Mouse (Mus musculus) forebrain, embryonic 15.5 days (tissue): ENCODE measurements around the gene Zbtb4. TPM values are rescaled to one million over a fixed set of nuclear protein-coding genes. Genes with fewer than 3 reads are reported as not detected.

Experiments used
- ATAC-seq: fragments of 200-750 bp; cut with Nextera tagmentation; replicated peaks from 2 replicates; pipeline ENCODE4 v1.8.0; 2017; ENCODE audit warnings: mild to moderate bottlenecking, moderate TSS enrichment, moderate library complexity
- H3K27ac ChIP-seq: fragments of 300-500 bp; sonication (generic); replicated peaks from 2 replicates; pipeline ENCODE4 v1.5.1; 2015; ENCODE audit warnings: mild to moderate bottlenecking, inconsistent platforms
- H3K27me3 ChIP-seq: fragments of 300-500 bp; sonication (generic); 2 replicates; pipeline ENCODE4 v1.6.1; 2015; ENCODE audit warnings: inconsistent platforms
- H3K36me3 ChIP-seq: fragments of 300-500 bp; sonication (generic); 2 replicates; pipeline ENCODE4 v1.6.1; 2015; ENCODE audit warnings: mild to moderate bottlenecking, inconsistent platforms
- H3K4me1 ChIP-seq: fragments of 300-500 bp; sonication (generic); 2 replicates; pipeline ENCODE4 v1.6.1; 2015; ENCODE audit warnings: inconsistent platforms
- H3K4me2 ChIP-seq: fragments of 300-500 bp; sonication (generic); replicated peaks from 2 replicates; pipeline ENCODE4 v1.6.1; 2015; ENCODE audit warnings: mild to moderate bottlenecking, inconsistent platforms
- H3K4me3 ChIP-seq: fragments of 300-500 bp; sonication (generic); 2 replicates; pipeline ENCODE4 v1.5.1; 2015; ENCODE audit warnings: mild to moderate bottlenecking, inconsistent platforms
- H3K9ac ChIP-seq: fragments of 300-500 bp; sonication (generic); replicated peaks from 2 replicates; pipeline ENCODE4 v1.6.1; 2015; ENCODE audit warnings: mild to moderate bottlenecking, inconsistent platforms
- H3K9me3 ChIP-seq: fragments of 300-500 bp; sonication (generic); 2 replicates; pipeline ENCODE4 v1.6.1; 2016; ENCODE audit warnings: inconsistent platforms
- WGBS: fragments of 180-500 bp; shearing (Covaris S2); methylation state at CpG from one replicate; pipeline ENCODE4 v1.1.7; 2015; ENCODE audit warnings: mixed read lengths; 5-methylcytosine and 5-hydroxymethylcytosine counted together
- polyA plus RNA-seq: library from polyadenylated mRNA; unstranded; fragments of >200 nt; fragmentation: Nextera tagmentation; extraction: Ambion mirVana; gene quantifications from 2 replicates; pipeline ENCODE4 v1.2.1, GENCODE M21; 2015

Zbtb4 gene
- polyA plus RNA-seq, 1 experiment from 2014 or later = 3.2 TPM

GRCm38 (mm10) chr11:69803786-69804651 is 38.3 kb downstream of the Zbtb4 start:
- H3K27ac ChIP-seq = peak overlapping the region; percentile 98; the same call in 1 of the 2 replicates
- peaks cover 19% of the 10 kb centered on the region for H3K27me3 ChIP-seq
- H3K9me3 ChIP-seq = no peaks in the 10 kb centered on the region
- peak; percentile 27; the same call in 1 of the 2 replicates for ATAC-seq
- peaks cover 59% of the 10 kb centered on the region for H3K4me1 ChIP-seq
- peak overlapping the region; percentile 68 for H3K4me3 ChIP-seq
- no peaks in the 10 kb centered on the region for H3K36me3 ChIP-seq
- WGBS = 1% methylated on average over 60 of the region's 60 CpGs
- H3K9ac ChIP-seq = peak overlapping the region; percentile 76
- H3K4me2 ChIP-seq = peak overlapping the region; percentile 98

DNA sequence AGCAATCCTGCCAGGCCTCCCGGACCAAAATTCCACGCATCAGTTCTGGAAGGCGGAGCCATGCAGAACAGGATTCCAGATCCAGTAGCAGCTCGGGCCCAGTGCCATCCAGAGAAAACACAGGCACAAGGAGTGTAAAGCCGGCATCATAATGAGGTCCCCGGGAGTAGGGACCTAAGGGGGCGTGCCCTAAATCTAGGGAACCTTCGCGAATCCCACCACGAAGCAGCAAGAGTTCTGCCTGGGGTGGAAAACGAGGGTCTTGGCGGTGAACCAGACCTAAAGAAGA is 38.9 kb downstream of the Zbtb4 start:
- no peaks in the 10 kb centered on the region for H3K36me3 ChIP-seq
- no peak overlapping the region for H3K9ac ChIP-seq
- 6% methylated on average over 12 of the region's 12 CpGs for WGBS
- ATAC-seq = no peak
- H3K4me1 ChIP-seq = peaks cover 53% of the 10 kb centered on the region
- no peaks in the 10 kb centered on the region for H3K9me3 ChIP-seq
- no peak overlapping the region for H3K27ac ChIP-seq
- H3K27me3 ChIP-seq = peaks cover 19% of the 10 kb centered on the region
- peak overlapping the region; percentile 98 for H3K4me2 ChIP-seq
- H3K4me3 ChIP-seq = 0 out of 2 replicates have a peak overlapping the region, but pooled peaks have one; percentile 68

GRCm38 (mm10) chr11:69804972-69805909 is 39.5 kb downstream of the Zbtb4 start, which contains the start of gene Tmem102:
TSS of gene Tmem102 (minus strand) at chr11:69805624.
- Histone ChIP-seq H3K4me1 (peaks cover 46% of the 10 kb centered on the region), H3K27me3 (peaks cover 19% of the 10 kb centered on the region), H3K9me3 (no peaks in the 10 kb centered on the region), H3K27ac (no peak within 1 kb of the TSS), H3K9ac (no peak within 1 kb of the TSS), H3K36me3 (no peaks in the 10 kb centered on the region), H3K4me2 (peak within 1 kb of the TSS; percentile 98), H3K4me3 (0 out of 2 replicates have a peak within 1 kb of the TSS, but pooled peaks have one; percentile 68)
- no peak for ATAC-seq
- WGBS = 4% methylated on average over 29 of the region's 29 CpGs

DNA sequence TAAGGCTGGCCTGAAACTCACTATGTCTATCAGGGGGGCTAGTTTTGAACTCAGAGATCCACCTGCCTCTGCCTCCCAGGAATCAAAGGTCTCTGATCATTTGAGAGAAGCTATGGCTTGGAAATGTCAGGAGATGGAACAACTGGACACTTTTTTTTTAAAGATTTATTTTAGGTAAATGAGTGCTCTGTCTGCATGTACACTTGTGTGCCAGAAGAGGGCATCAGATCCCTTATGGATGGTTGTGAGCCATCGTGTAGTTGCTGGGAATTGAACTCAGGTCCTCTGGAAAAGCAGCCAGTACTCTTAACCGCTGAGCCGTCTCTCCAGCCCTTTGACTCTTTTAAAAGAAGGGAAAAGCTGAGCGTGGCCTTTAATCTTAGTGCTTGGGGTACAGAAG is 40.7 kb downstream of the Zbtb4 start:
- H3K4me2 ChIP-seq = no peak overlapping the region
- no peak overlapping the region for H3K4me3 ChIP-seq
- peaks cover 42% of the 10 kb centered on the region for H3K4me1 ChIP-seq
- H3K27me3 ChIP-seq = peaks cover 19% of the 10 kb centered on the region
- no peak for ATAC-seq
- no peaks in the 10 kb centered on the region for H3K36me3 ChIP-seq
- 84% methylated on average over 4 of the region's 4 CpGs for WGBS
- no peak overlapping the region for H3K9ac ChIP-seq
- no peak overlapping the region for H3K27ac ChIP-seq
- no peaks in the 10 kb centered on the region for H3K9me3 ChIP-seq

DNA sequence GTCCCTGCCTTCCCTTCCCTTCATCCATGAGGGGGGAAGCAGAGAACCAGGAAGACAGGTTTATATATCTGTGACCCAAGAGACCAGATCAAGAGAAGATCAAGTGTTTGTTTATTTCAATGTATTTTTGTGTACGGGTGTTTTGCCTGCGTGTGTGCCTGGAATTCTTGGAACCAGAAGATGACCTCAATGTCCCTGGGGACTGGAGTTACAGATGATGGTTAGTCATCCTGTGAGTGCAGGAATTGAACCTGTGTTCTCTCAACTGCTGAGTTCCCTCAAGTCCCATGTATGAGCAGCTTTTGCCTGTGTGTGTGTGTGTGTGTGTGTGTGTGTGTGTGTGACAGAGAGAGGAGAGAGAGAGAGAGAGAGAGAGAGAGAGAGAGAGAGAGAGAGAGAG is 41.9 kb downstream of the Zbtb4 start:
- Histone ChIP-seq H3K4me1 (peaks cover 29% of the 10 kb centered on the region), H3K36me3 (no peaks in the 10 kb centered on the region), H3K4me2 (no peak overlapping the region), H3K9ac (no peak overlapping the region), H3K9me3 (no peaks in the 10 kb centered on the region), H3K27me3 (peaks cover 19% of the 10 kb centered on the region), H3K4me3 (no peak overlapping the region), H3K27ac (no peak overlapping the region)
- no peak for ATAC-seq
- 86% methylated on average over 2 of the region's 2 CpGs for WGBS

- H3K4me1 ChIP-seq = 0 out of 2 replicates have a peak, but pooled peaks cover 3% of the 10 kb centered on the region
- peaks cover 11% of the 10 kb centered on the region for H3K27me3 ChIP-seq
- no peaks in the 10 kb centered on the region for H3K36me3 ChIP-seq
- H3K9ac ChIP-seq = no peak overlapping the region
- H3K27ac ChIP-seq = no peak overlapping the region
- H3K9me3 ChIP-seq = no peaks in the 10 kb centered on the region
- no peak overlapping the region for H3K4me2 ChIP-seq
- H3K4me3 ChIP-seq = no peak overlapping the region
- no peak for ATAC-seq
These were observed 44.6 kb downstream of the Zbtb4 start for GRCm38 (mm10) chr11:69810280-69810679.

GRCm38 (mm10) chr11:69815155-69815554 is 49.4 kb downstream of the Zbtb4 start, which contains the start of gene Gm39566:
TSS of gene Gm39566 (minus strand) at chr11:69815298.
- H3K36me3 ChIP-seq = no peaks in the 10 kb centered on the region
- no peak within 1 kb of the TSS for H3K27ac ChIP-seq
- no peaks in the 10 kb centered on the region for H3K4me1 ChIP-seq
- H3K4me3 ChIP-seq = no peak within 1 kb of the TSS
- no peaks in the 10 kb centered on the region for H3K27me3 ChIP-seq
- ATAC-seq = no peak
- no peaks in the 10 kb centered on the region for H3K9me3 ChIP-seq
- no peak within 1 kb of the TSS for H3K9ac ChIP-seq
- WGBS = 65% methylated on average over 10 of the region's 10 CpGs
- no peak within 1 kb of the TSS for H3K4me2 ChIP-seq

GRCm38 (mm10) chr11:69816520-69816919 is 50.8 kb downstream of the Zbtb4 start:
- ATAC-seq = no peak
- Histone ChIP-seq H3K36me3 (no peaks in the 10 kb centered on the region), H3K4me1 (no peaks in the 10 kb centered on the region), H3K9ac (no peak overlapping the region), H3K27me3 (no peaks in the 10 kb centered on the region), H3K4me2 (no peak overlapping the region), H3K27ac (no peak overlapping the region), H3K4me3 (no peak overlapping the region), H3K9me3 (no peaks in the 10 kb centered on the region)
- WGBS = 94% methylated on average over 12 of the region's 12 CpGs

DNA sequence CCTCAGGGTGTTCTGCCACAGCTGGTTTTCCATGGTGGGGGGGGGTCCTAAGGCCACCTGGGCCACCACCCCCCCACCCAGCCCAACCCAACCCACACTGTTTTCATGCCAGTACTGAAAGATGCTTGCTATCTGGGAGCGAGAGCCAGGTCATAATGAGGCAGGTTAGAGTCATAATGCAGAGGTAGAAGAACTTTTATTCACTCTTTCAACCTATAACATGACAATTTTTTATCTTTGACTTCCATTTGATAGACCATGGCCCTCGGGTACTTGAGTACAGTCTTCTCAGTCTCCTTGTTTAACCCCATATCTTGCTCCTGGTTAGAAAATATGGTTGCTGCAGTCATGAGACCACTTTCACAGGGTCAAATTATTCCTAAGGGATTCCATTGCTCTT is 52.7 kb downstream of the Zbtb4 start, which contains the start of gene Spem2:
TSS of gene Spem2 (minus strand) at position 101 of the 400 bp plus-strand sequence.
- H3K27ac ChIP-seq = no peak within 1 kb of the TSS
- ATAC-seq = no peak
- no peak within 1 kb of the TSS for H3K4me3 ChIP-seq
- no peak within 1 kb of the TSS for H3K4me2 ChIP-seq
- H3K27me3 ChIP-seq = no peaks in the 10 kb centered on the region
- no peaks in the 10 kb centered on the region for H3K36me3 ChIP-seq
- WGBS = 89% methylated on average over 2 of the region's 2 CpGs
- no peaks in the 10 kb centered on the region for H3K4me1 ChIP-seq
- no peaks in the 10 kb centered on the region for H3K9me3 ChIP-seq
- H3K9ac ChIP-seq = no peak within 1 kb of the TSS

DNA sequence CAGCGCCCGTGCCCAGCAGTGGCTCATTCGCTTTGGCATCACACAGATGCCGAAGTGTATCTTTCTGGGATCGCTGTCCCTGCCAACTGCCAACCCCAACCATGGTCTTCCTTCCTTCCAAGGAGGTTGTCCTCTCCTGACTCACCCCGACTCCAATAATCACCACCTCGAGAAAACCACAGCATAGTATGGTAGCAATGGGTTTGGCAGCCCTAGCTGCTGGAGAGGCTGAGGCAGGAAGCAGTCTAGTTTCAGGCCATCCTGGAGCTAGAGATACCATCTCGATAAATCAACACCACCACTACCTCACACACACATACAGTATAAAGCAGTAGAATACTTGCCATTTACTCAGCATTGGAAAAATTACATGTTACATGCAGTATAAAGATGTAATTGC is 53.2 kb downstream of the Zbtb4 start:
- no peaks in the 10 kb centered on the region for H3K4me1 ChIP-seq
- H3K4me2 ChIP-seq = no peak overlapping the region
- no peak for ATAC-seq
- H3K4me3 ChIP-seq = no peak overlapping the region
- 93% methylated on average over 8 of the region's 8 CpGs for WGBS
- no peaks in the 10 kb centered on the region; the same call in 1 of the 2 replicates for H3K36me3 ChIP-seq
- H3K9ac ChIP-seq = no peak overlapping the region
- H3K27me3 ChIP-seq = no peaks in the 10 kb centered on the region
- no peak overlapping the region for H3K27ac ChIP-seq
- no peaks in the 10 kb centered on the region for H3K9me3 ChIP-seq

GRCm38 (mm10) chr11:69822080-69822479 is 56.4 kb downstream of the Zbtb4 start, which contains the start of gene Spem1:
TSS of gene Spem1 (minus strand) at chr11:69822180.
- Histone ChIP-seq H3K4me3 (no peak within 1 kb of the TSS), H3K4me2 (no peak within 1 kb of the TSS), H3K9ac (no peak within 1 kb of the TSS), H3K27ac (no peak within 1 kb of the TSS), H3K9me3 (no peaks in the 10 kb centered on the region), H3K4me1 (no peaks in the 10 kb centered on the region), H3K27me3 (no peaks in the 10 kb centered on the region), H3K36me3 (peaks cover 29% of the 10 kb centered on the region)
- no peak for ATAC-seq
- WGBS = 86% methylated on average over 3 of the region's 3 CpGs

- Histone ChIP-seq H3K9ac (no peak overlapping the region), H3K4me1 (no peaks in the 10 kb centered on the region), H3K4me2 (no peak overlapping the region), H3K27me3 (no peaks in the 10 kb centered on the region), H3K4me3 (no peak overlapping the region), H3K9me3 (no peaks in the 10 kb centered on the region), H3K27ac (no peak overlapping the region), H3K36me3 (peaks cover 42% of the 10 kb centered on the region)
- 78% methylated on average over 2 of the region's 2 CpGs for WGBS
- no peak for ATAC-seq
These were observed 57.7 kb downstream of the Zbtb4 start for GRCm38 (mm10) chr11:69823456-69823855.
